Mouse (Mus musculus) adrenal gland, postnatal 25 days (tissue): Measurements from ENCODE around the gene Rnaseh2c. TPM values are rescaled to one million over a fixed set of nuclear protein-coding genes. Genes with fewer than 3 reads are reported as not detected.

Source experiments
- DNase-seq: peaks from one replicate; pipeline ENCODE4 v3.0.0; 2021; ENCODE audit warnings: mixed read lengths
- total RNA-seq: library from RNA; stranded (reverse); gene quantifications from 2 replicates; pipeline ENCODE4 v1.2.3, GENCODE M21; 2021

Gene Rnaseh2c
- total RNA-seq, 1 experiment from 2014 or later: 144 TPM

- no peak for DNase-seq
These were observed 30.4 kb downstream of the Rnaseh2c start for GRCm38 (mm10) chr19:5632120-5632519.

DNA sequence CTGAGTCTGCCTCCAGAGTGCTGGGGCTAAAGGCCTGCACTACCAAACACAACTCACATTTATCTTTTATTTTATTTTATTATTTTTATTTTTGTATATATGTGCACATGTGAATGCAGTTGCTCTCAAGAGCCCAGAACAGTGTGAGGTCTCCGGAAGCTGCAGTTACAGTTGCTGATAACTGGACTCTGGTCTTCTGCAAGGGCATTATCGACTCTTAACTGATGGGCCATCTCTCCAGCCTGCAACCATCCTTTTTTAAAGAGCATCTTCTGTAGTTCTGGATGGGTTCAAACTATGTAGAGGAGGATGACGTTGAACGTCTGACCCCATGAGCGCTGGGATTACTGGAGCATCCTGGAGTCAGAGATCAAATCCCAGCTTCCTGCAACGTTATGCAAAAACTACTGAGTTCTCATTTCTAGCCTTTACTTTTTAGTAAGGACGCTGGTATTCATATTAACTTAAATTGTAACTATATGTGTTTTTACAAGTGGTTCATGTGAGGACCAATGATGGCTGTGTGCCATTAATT is 34.4 kb downstream of the Rnaseh2c start:
- no peak for DNase-seq

GRCm38 (mm10) chr19:5636571-5637041 is 34.9 kb downstream of the Rnaseh2c start:
- no peak for DNase-seq

GRCm38 (mm10) chr19:5637069-5638047 is 35.7 kb downstream of the Rnaseh2c start, which contains the start of gene Rela:
TSS of gene Rela (plus strand) at chr19:5637483.
- DNase-seq: peak; percentile 96

DNA sequence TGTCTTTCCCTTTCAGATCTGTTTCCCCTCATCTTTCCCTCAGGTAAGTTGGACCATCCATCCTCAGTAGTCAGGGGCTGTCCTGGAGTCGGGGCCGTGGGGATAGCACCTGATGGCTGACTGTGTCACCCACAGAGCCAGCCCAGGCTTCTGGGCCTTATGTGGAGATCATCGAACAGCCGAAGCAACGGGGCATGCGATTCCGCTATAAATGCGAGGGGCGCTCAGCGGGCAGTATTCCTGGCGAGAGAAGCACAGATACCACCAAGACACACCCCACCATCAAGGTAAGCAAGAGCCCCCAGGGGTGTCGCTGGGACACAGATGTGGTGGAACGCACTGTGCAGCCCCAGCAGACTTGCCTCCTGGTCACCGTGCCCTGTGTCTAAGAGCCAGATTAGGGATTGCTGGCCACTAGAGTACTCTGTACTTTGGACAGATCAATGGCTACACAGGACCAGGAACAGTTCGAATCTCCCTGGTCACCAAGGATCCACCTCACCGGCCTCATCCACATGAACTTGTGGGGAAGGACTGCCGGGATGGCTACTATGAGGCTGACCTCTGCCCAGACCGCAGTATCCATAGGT is 36.8 kb downstream of the Rnaseh2c start:
- no peak for DNase-seq

- DNase-seq: no peak
These were observed 38.7 kb downstream of the Rnaseh2c start for GRCm38 (mm10) chr19:5640339-5640738.

DNA sequence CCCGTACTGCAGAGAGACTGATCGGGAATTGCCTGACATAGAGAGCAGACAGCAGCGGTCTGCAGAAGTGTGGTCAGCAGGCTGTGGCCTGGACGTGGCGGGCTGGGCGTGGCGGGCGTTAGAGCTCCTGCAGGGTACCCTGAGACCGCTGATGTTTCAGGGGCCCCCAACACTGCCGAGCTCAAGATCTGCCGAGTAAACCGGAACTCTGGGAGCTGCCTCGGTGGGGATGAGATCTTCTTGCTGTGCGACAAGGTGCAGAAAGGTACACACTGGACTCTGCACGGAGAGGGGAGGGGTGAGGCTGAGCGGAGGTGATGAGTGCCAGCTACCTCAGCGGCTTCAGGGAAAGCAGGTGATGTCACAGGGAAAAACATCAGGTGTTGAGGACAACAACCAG is 39.3 kb downstream of the Rnaseh2c start:
- no peak for DNase-seq

- no peak for DNase-seq
These were observed 40.0 kb downstream of the Rnaseh2c start for GRCm38 (mm10) chr19:5641641-5642040.

- DNase-seq: no peak
These were observed 43.6 kb downstream of the Rnaseh2c start for GRCm38 (mm10) chr19:5645280-5645679.

DNA sequence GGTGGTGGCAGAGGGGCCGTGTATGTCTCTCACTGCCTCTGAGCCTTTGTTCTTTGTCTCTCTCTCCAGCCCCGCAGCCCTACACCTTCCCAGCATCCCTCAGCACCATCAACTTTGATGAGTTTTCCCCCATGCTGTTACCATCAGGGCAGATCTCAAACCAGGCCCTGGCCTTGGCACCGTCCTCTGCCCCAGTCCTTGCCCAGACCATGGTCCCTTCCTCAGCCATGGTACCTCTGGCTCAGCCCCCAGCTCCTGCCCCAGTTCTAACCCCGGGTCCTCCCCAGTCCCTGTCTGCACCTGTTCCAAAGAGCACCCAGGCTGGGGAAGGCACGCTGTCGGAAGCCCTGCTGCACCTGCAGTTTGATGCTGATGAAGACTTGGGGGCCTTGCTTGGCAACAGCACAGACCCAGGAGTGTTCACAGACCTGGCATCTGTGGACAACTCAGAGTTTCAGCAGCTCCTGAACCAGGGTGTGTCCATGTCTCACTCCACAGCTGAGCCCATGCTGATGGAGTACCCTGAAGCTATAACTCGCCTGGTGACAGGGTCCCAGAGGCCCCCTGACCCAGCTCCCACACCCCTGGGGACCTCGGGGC is 45.2 kb downstream of the Rnaseh2c start:
- no peak for DNase-seq

GRCm38 (mm10) chr19:5647791-5648190 is 46.1 kb downstream of the Rnaseh2c start:
- DNase-seq: no peak

GRCm38 (mm10) chr19:5648401-5649297 is 47.0 kb downstream of the Rnaseh2c start:
- peak; percentile 83 for DNase-seq

GRCm38 (mm10) chr19:5649298-5649741 is 47.6 kb downstream of the Rnaseh2c start:
- no peak for DNase-seq

DNA sequence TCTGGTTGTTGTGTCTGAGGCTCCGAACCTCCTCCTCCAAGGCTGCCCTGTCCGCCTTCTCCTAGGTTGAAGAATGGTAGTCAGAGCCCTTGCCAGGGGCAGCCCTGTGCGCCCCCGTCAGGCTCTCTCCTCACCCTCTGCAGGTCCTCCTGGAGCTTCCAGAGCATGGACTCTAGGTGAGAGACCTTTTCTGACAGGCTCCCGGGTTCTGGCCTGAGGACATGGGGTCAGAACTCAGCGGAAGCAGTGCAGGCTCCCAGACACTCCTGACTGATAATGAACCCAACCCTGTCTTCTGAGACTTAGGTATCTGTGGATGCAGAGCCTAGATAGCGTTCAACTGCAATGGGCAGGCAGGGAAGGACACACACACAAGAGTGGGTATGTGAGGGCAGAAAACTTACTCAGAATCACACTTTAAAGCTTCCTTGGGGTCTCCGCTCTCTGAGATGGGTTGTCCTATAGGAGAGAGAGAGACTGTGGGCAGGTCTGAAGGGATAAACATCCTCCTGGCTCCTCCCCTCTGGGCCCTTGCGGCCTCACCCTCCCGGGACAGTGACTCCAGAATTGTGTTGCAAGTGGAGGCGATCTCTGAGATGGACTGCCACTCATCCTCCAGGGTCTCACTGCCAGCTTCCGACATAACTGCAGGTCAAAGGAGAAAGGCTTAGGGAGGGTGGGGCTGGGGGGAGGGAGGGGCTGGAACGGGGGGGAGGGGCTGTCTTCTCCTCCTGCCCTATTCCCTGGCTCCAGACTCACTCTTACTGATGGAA is 50.0 kb downstream of the Rnaseh2c start:
- no peak for DNase-seq

DNA sequence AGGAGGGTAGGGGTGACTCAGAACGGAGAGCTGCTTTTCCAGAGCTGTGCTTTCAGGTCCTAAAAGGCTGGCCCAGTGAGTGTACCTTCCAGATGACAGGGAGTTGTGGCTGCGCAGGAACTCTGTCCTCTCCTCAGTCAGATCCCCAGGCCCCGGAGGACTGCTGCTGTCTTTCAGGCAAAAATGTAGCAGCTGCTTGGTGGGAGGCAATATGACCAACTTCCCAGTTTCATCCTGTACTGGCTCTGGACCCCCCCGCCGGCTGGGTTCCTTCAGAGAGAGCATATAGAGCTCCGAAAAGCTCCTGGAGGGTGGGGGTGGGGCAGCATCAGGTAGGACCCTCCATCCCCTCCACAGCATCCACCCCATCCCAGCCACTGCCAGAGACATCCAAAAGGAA is 50.9 kb downstream of the Rnaseh2c start:
- DNase-seq: no peak

GRCm38 (mm10) chr19:5653969-5654719 is 52.5 kb downstream of the Rnaseh2c start:
- DNase-seq: peak; percentile 52

- DNase-seq: no peak
These were observed 53.1 kb downstream of the Rnaseh2c start for GRCm38 (mm10) chr19:5654720-5655298.
